Mouse (Mus musculus): ENCODE data around the gene Krtap5-1. TPM values are rescaled to one million over a fixed set of nuclear protein-coding genes. Genes with fewer than 3 reads are reported as not detected.

Gene Krtap5-1
- polyA plus RNA-seq (2015; fragmentation: Illumina TruSeq; extraction: RNeasy Lipid Tissue Mini Kit (QIAGEN cat#74804); ENCODE audit: low read depth, low replicate concordance) = not detected

GRCm38 (mm10) chr7:142297018-142297417 is at the start of gene Krtap5-1:
Krtap5-1 (minus strand) TSS chr7:142297118.

GRCm38 (mm10) chr7:142303249-142303648 is 6.3 kb upstream of the Krtap5-1 start, which contains the start of gene Krtap5-4:
Krtap5-4 (plus strand) TSS chr7:142303549.

GRCm38 (mm10) chr7:142274263-142274662 is 22.7 kb downstream of the Krtap5-1 start, which contains the start of gene Gm4559:
Gm4559 (minus strand) TSS chr7:142274363.

DNA sequence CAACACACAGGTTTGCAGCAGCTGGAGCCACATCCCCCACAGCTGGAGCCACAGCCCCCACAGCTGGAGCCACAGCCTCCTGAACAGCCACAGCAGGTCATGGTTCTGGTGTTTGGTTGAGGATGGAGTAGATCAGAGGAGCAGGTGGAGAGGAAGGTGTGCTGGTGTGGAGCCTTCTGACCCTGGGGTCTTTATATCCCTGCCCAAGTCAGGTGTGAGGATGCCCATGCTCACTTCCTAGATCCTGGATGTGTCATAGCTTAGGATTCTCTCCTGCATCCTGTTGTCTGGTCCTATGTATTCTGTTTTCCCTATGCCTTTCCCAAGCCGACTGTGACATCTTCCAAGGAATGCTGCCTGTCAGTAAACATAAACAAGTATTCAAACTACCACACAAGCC is 38.7 kb downstream of the Krtap5-1 start, which contains the start of gene Gm2431:
Gene Gm2431, minus strand, starts transcription at position 101 of the 400 bp plus-strand sequence.

Other genes with a start within 250 kb of the Krtap5-1 start
- gene Mob2, start 236.1 kb downstream of the Krtap5-1 start, polyA plus RNA-seq (2015; fragmentation: Illumina TruSeq; extraction: RNeasy Lipid Tissue Mini Kit (QIAGEN cat#74804); ENCODE audit: low read depth, low replicate concordance) = 41.2 TPM
- gene Dusp8, start 201.3 kb downstream of the Krtap5-1 start, polyA plus RNA-seq (2015; fragmentation: Illumina TruSeq; extraction: RNeasy Lipid Tissue Mini Kit (QIAGEN cat#74804); ENCODE audit: low read depth, low replicate concordance) = 63.5 TPM
- gene Gm45618, start 176.4 kb downstream of the Krtap5-1 start, polyA plus RNA-seq (2015; fragmentation: Illumina TruSeq; extraction: RNeasy Lipid Tissue Mini Kit (QIAGEN cat#74804); ENCODE audit: low read depth, low replicate concordance) = not detected
- not detected for gene Gm39115, start 161.1 kb downstream of the Krtap5-1 start, polyA plus RNA-seq (2015; fragmentation: Illumina TruSeq; extraction: RNeasy Lipid Tissue Mini Kit (QIAGEN cat#74804); ENCODE audit: low read depth, low replicate concordance)
- gene Gm45337, start 152.5 kb downstream of the Krtap5-1 start, polyA plus RNA-seq (2015; fragmentation: Illumina TruSeq; extraction: RNeasy Lipid Tissue Mini Kit (QIAGEN cat#74804); ENCODE audit: low read depth, low replicate concordance) = not detected
- not detected for gene Gm29735, start 140.0 kb downstream of the Krtap5-1 start, polyA plus RNA-seq (2015; fragmentation: Illumina TruSeq; extraction: RNeasy Lipid Tissue Mini Kit (QIAGEN cat#74804); ENCODE audit: low read depth, low replicate concordance)
- not detected for gene Gm4553, start 131.4 kb downstream of the Krtap5-1 start, polyA plus RNA-seq (2015; fragmentation: Illumina TruSeq; extraction: RNeasy Lipid Tissue Mini Kit (QIAGEN cat#74804); ENCODE audit: low read depth, low replicate concordance)
- gene Krtap5-2, start 121.1 kb downstream of the Krtap5-1 start, polyA plus RNA-seq (2015; fragmentation: Illumina TruSeq; extraction: RNeasy Lipid Tissue Mini Kit (QIAGEN cat#74804); ENCODE audit: low read depth, low replicate concordance) = not detected
- not detected for gene Gm10153, start 106.7 kb downstream of the Krtap5-1 start, polyA plus RNA-seq (2015; fragmentation: Illumina TruSeq; extraction: RNeasy Lipid Tissue Mini Kit (QIAGEN cat#74804); ENCODE audit: low read depth, low replicate concordance)
- not detected for gene Krtap5-3, start 95.8 kb downstream of the Krtap5-1 start, polyA plus RNA-seq (2015; fragmentation: Illumina TruSeq; extraction: RNeasy Lipid Tissue Mini Kit (QIAGEN cat#74804); ENCODE audit: low read depth, low replicate concordance)
- not detected for gene Gm7579, start 85.3 kb downstream of the Krtap5-1 start, polyA plus RNA-seq (2015; fragmentation: Illumina TruSeq; extraction: RNeasy Lipid Tissue Mini Kit (QIAGEN cat#74804); ENCODE audit: low read depth, low replicate concordance)
- not detected for gene Krtap5-5, start 67.1 kb downstream of the Krtap5-1 start, polyA plus RNA-seq (2015; fragmentation: Illumina TruSeq; extraction: RNeasy Lipid Tissue Mini Kit (QIAGEN cat#74804); ENCODE audit: low read depth, low replicate concordance)
- not detected for gene Gm40460, start 56.0 kb downstream of the Krtap5-1 start, polyA plus RNA-seq (2015; fragmentation: Illumina TruSeq; extraction: RNeasy Lipid Tissue Mini Kit (QIAGEN cat#74804); ENCODE audit: low read depth, low replicate concordance)
- gene Gm2431, start 38.8 kb downstream of the Krtap5-1 start, polyA plus RNA-seq (2015; fragmentation: Illumina TruSeq; extraction: RNeasy Lipid Tissue Mini Kit (QIAGEN cat#74804); ENCODE audit: low read depth, low replicate concordance) = not detected
- not detected for gene Gm4559, start 22.8 kb downstream of the Krtap5-1 start, polyA plus RNA-seq (2015; fragmentation: Illumina TruSeq; extraction: RNeasy Lipid Tissue Mini Kit (QIAGEN cat#74804); ENCODE audit: low read depth, low replicate concordance)
- not detected for gene Krtap5-4, start 6.4 kb upstream of the Krtap5-1 start, polyA plus RNA-seq (2015; fragmentation: Illumina TruSeq; extraction: RNeasy Lipid Tissue Mini Kit (QIAGEN cat#74804); ENCODE audit: low read depth, low replicate concordance)
- 36.7 TPM for gene Ifitm10, start 76.6 kb upstream of the Krtap5-1 start, polyA plus RNA-seq (2015; fragmentation: Illumina TruSeq; extraction: RNeasy Lipid Tissue Mini Kit (QIAGEN cat#74804); ENCODE audit: low read depth, low replicate concordance)
- gene Gm49369, start 85.5 kb upstream of the Krtap5-1 start, polyA plus RNA-seq (2015; fragmentation: Illumina TruSeq; extraction: RNeasy Lipid Tissue Mini Kit (QIAGEN cat#74804); ENCODE audit: low read depth, low replicate concordance) = not detected
- 492 TPM for gene Ctsd, start 90.9 kb upstream of the Krtap5-1 start, polyA plus RNA-seq (2015; fragmentation: Illumina TruSeq; extraction: RNeasy Lipid Tissue Mini Kit (QIAGEN cat#74804); ENCODE audit: low read depth, low replicate concordance)
- not detected for gene Syt8, start 137.7 kb upstream of the Krtap5-1 start, polyA plus RNA-seq (2015; fragmentation: Illumina TruSeq; extraction: RNeasy Lipid Tissue Mini Kit (QIAGEN cat#74804); ENCODE audit: low read depth, low replicate concordance)
- gene Tnni2, start 144.7 kb upstream of the Krtap5-1 start, polyA plus RNA-seq (2015; fragmentation: Illumina TruSeq; extraction: RNeasy Lipid Tissue Mini Kit (QIAGEN cat#74804); ENCODE audit: low read depth, low replicate concordance) = 1.9 TPM
- gene Lsp1, start 163.7 kb upstream of the Krtap5-1 start, polyA plus RNA-seq (2015; fragmentation: Illumina TruSeq; extraction: RNeasy Lipid Tissue Mini Kit (QIAGEN cat#74804); ENCODE audit: low read depth, low replicate concordance) = 6.2 TPM
- gene Tnnt3, start 201.7 kb upstream of the Krtap5-1 start, polyA plus RNA-seq (2015; fragmentation: Illumina TruSeq; extraction: RNeasy Lipid Tissue Mini Kit (QIAGEN cat#74804); ENCODE audit: low read depth, low replicate concordance) = 2.0 TPM
- 78.7 TPM for gene Mrpl23, start 235.6 kb upstream of the Krtap5-1 start, polyA plus RNA-seq (2015; fragmentation: Illumina TruSeq; extraction: RNeasy Lipid Tissue Mini Kit (QIAGEN cat#74804); ENCODE audit: low read depth, low replicate concordance)

Data from brain, adult 10 weeks (tissue).